Mouse (Mus musculus): Measurements from ENCODE around the gene Slc31a2. TPM values are rescaled to one million over a fixed set of nuclear protein-coding genes. Genes with fewer than 3 reads are reported as not detected.

Gene Slc31a2
- polyA plus RNA-seq, 1 experiment = not detected

- WGBS = 92% methylated on average over 2 of the region's 2 CpGs
- 0 out of 2 replicates have a peak, but pooled peaks cover 2% of the 10 kb centered on the region for H3K4me1 ChIP-seq (ENCODE audit: control insufficient read depth, insufficient read depth, low read length)
- TF ChIP-seq CTCF (IDR thresholded peaks at IDR 0.05; ENCODE audit: insufficient read depth, low read depth, low read length) = no peak
- TF ChIP-seq POLR2A (IDR thresholded peaks at IDR 0.05; ENCODE audit: insufficient read depth, low read depth, low read length) = no peak
- no peak overlapping the region for H3K4me3 ChIP-seq (ENCODE audit: insufficient read depth, low read depth, low read length)
- no peak overlapping the region for H3K27ac ChIP-seq (ENCODE audit: insufficient read depth, low read depth, low read length)
Observed at GRCm38 (mm10) chr4:62302795-62303194, 40.4 kb downstream of the Slc31a2 start.

GRCm38 (mm10) chr4:62303288-62303687 lies 40.9 kb downstream of the Slc31a2 start:
- Histone ChIP-seq H3K4me1 (ENCODE audit: control insufficient read depth, insufficient read depth, low read length) (0 out of 2 replicates have a peak, but pooled peaks cover 2% of the 10 kb centered on the region), H3K27ac (ENCODE audit: insufficient read depth, low read depth, low read length) (no peak overlapping the region), H3K4me3 (ENCODE audit: insufficient read depth, low read depth, low read length) (no peak overlapping the region)
- TF ChIP-seq CTCF (IDR thresholded peaks at IDR 0.05; ENCODE audit: insufficient read depth, low read depth, low read length) = no peak
- TF ChIP-seq POLR2A (IDR thresholded peaks at IDR 0.05; ENCODE audit: insufficient read depth, low read depth, low read length) = no peak
- WGBS = 95% methylated on average over 1 of the region's 1 CpGs

GRCm38 (mm10) chr4:62306301-62306700 lies 43.9 kb downstream of the Slc31a2 start:
- Histone ChIP-seq H3K4me1 (ENCODE audit: control insufficient read depth, insufficient read depth, low read length) (0 out of 2 replicates have a peak, but pooled peaks cover 2% of the 10 kb centered on the region), H3K27ac (ENCODE audit: insufficient read depth, low read depth, low read length) (no peak overlapping the region), H3K4me3 (ENCODE audit: insufficient read depth, low read depth, low read length) (no peak overlapping the region)
- 95% methylated on average over 1 of the region's 1 CpGs for WGBS
- TF ChIP-seq POLR2A (IDR thresholded peaks at IDR 0.05; ENCODE audit: insufficient read depth, low read depth, low read length) (no peak), CTCF (IDR thresholded peaks at IDR 0.05; ENCODE audit: insufficient read depth, low read depth, low read length) (no peak)

- Histone ChIP-seq H3K27ac (ENCODE audit: insufficient read depth, low read depth, low read length) (no peak overlapping the region), H3K4me3 (ENCODE audit: insufficient read depth, low read depth, low read length) (no peak overlapping the region), H3K4me1 (ENCODE audit: control insufficient read depth, insufficient read depth, low read length) (0 out of 2 replicates have a peak, but pooled peaks cover 2% of the 10 kb centered on the region)
- TF ChIP-seq CTCF (IDR thresholded peaks at IDR 0.05; ENCODE audit: insufficient read depth, low read depth, low read length) = no peak
- TF ChIP-seq POLR2A (IDR thresholded peaks at IDR 0.05; ENCODE audit: insufficient read depth, low read depth, low read length) = no peak
- WGBS = 61% methylated on average over 4 of the region's 4 CpGs
Observed at GRCm38 (mm10) chr4:62306840-62307239, 44.5 kb downstream of the Slc31a2 start.

- no peak for TF ChIP-seq POLR2A (IDR thresholded peaks at IDR 0.05; ENCODE audit: insufficient read depth, low read depth, low read length)
- Histone ChIP-seq H3K27ac (ENCODE audit: insufficient read depth, low read depth, low read length) (no peak overlapping the region), H3K4me1 (ENCODE audit: control insufficient read depth, insufficient read depth, low read length) (0 out of 2 replicates have a peak, but pooled peaks cover 2% of the 10 kb centered on the region), H3K4me3 (ENCODE audit: insufficient read depth, low read depth, low read length) (no peak overlapping the region)
Observed at GRCm38 (mm10) chr4:62308406-62308805, 46.0 kb downstream of the Slc31a2 start.

- WGBS = 100% methylated on average over 2 of the region's 2 CpGs
- Histone ChIP-seq H3K4me3 (ENCODE audit: insufficient read depth, low read depth, low read length) (no peak overlapping the region), H3K4me1 (ENCODE audit: control insufficient read depth, insufficient read depth, low read length) (no peaks in the 10 kb centered on the region), H3K27ac (ENCODE audit: insufficient read depth, low read depth, low read length) (no peak overlapping the region)
- TF ChIP-seq POLR2A (IDR thresholded peaks at IDR 0.05; ENCODE audit: insufficient read depth, low read depth, low read length) (no peak), CTCF (IDR thresholded peaks at IDR 0.05; ENCODE audit: insufficient read depth, low read depth, low read length) (no peak)
Observed at GRCm38 (mm10) chr4:62312821-62313220, 50.5 kb downstream of the Slc31a2 start.

- no peak for TF ChIP-seq CTCF (IDR thresholded peaks at IDR 0.05; ENCODE audit: insufficient read depth, low read depth, low read length)
- no peak for TF ChIP-seq POLR2A (IDR thresholded peaks at IDR 0.05; ENCODE audit: insufficient read depth, low read depth, low read length)
Observed at GRCm38 (mm10) chr4:62313641-62314211, 51.4 kb downstream of the Slc31a2 start.

GRCm38 (mm10) chr4:62314516-62314915 lies 52.2 kb downstream of the Slc31a2 start:
- 85% methylated on average over 3 of the region's 3 CpGs for WGBS
- no peaks in the 10 kb centered on the region for H3K4me1 ChIP-seq (ENCODE audit: control insufficient read depth, insufficient read depth, low read length)
- TF ChIP-seq CTCF (IDR thresholded peaks at IDR 0.05; ENCODE audit: insufficient read depth, low read depth, low read length) (no peak), POLR2A (IDR thresholded peaks at IDR 0.05; ENCODE audit: insufficient read depth, low read depth, low read length) (no peak)
- no peak overlapping the region for H3K27ac ChIP-seq (ENCODE audit: insufficient read depth, low read depth, low read length)
- no peak overlapping the region for H3K4me3 ChIP-seq (ENCODE audit: insufficient read depth, low read depth, low read length)

More at GRCm38 (mm10) chr4:62313641-62314211, 51.4 kb downstream of the Slc31a2 start:
- WGBS = 84% methylated on average over 9 of the region's 9 CpGs
- Histone ChIP-seq H3K27ac (ENCODE audit: insufficient read depth, low read depth, low read length) (no peak overlapping the region), H3K4me3 (ENCODE audit: insufficient read depth, low read depth, low read length) (no peak overlapping the region), H3K4me1 (ENCODE audit: control insufficient read depth, insufficient read depth, low read length) (no peaks in the 10 kb centered on the region)

- 83% methylated on average over 2 of the region's 2 CpGs for WGBS
- H3K4me1 ChIP-seq (ENCODE audit: control insufficient read depth, insufficient read depth, low read length) = no peaks in the 10 kb centered on the region
- no peak overlapping the region for H3K4me3 ChIP-seq (ENCODE audit: insufficient read depth, low read depth, low read length)
- TF ChIP-seq CTCF (IDR thresholded peaks at IDR 0.05; ENCODE audit: insufficient read depth, low read depth, low read length) (no peak), POLR2A (IDR thresholded peaks at IDR 0.05; ENCODE audit: insufficient read depth, low read depth, low read length) (no peak)
- H3K27ac ChIP-seq (ENCODE audit: insufficient read depth, low read depth, low read length) = no peak overlapping the region
Observed at GRCm38 (mm10) chr4:62316456-62316855, 54.1 kb downstream of the Slc31a2 start.
